ENCODE assay signal across 9 mouse cellular contexts in the genomic region with DNA sequence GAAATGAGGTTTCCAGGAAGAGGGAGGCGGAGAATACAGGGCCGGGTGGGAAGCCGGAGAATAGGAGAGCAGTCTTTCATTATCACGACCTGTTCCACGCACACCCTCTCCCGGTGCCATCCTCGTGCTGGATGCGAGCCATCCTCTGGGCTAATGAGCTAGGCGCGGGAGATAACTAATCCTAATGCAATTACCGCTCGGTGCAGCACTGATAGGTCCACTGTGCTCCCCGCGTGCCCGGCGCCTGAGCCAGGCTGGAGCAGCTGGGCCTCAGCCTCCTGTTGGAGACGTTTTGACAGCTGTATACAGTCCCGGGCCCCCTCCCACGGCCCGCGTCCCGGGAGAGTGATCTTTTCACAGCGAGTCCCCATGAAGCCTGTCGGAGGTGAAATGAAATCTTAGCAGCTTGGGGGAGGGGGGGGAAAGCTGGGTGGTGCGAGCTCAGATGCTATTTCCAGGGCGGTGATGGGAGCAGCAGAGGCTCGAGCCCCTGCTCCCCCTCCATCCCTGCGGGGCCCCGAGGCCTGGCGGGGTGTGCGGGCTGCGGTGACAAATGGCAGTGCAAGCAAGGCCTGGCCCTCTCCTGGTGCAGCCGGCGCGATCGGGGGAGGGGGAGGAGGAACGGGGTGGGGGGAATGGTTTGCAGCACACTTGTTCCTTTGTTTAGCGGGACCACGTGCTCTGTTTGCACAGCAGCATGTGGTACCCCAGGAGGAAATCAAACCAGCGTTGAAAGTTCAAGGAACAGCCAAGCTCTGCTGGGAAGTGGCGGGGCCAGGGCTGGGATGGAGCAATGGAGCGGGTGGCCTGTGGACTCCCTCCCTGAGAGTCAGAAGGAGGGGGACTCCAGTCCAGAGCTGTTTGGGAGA.
DNase-seq lines count a peak whose midpoint lies in the region; ATAC-seq lines count a peak whose summit lies in the region.
"Had no signal": no experiment of that assay in that cellular context is flagged by ENCODE, and none has a peak within 500 bp of the region (broad histone marks: within the 10 kb centered on the region; RNA-seq: fewer than 3 reads in every experiment).

No protein-coding gene starts in this region.

- peaks cover 27% of the 10 kb centered on the region for H3K4me1 ChIP-seq in embryonic facial prominence, embryonic 15.5 days
- H3K4me1 ChIP-seq in kidney, embryonic 16.5 days (ENCODE audit: insufficient read depth, low read length) = peaks cover 25% of the 10 kb centered on the region
- peaks cover 56% of the 10 kb centered on the region for H3K4me1 ChIP-seq in limb, embryonic 13.5 days
- H3K4me1 ChIP-seq in midbrain, embryonic 15.5 days = peaks cover 26% of the 10 kb centered on the region

- H3K27me3 ChIP-seq in embryonic facial prominence, embryonic 15.5 days = no peaks in the 10 kb centered on the region
- no peaks in the 10 kb centered on the region for H3K27me3 ChIP-seq in kidney, embryonic 16.5 days (ENCODE audit: insufficient read depth, low read length)
- H3K27me3 ChIP-seq in limb, embryonic 13.5 days = no peaks in the 10 kb centered on the region
- no peaks in the 10 kb centered on the region for H3K27me3 ChIP-seq in midbrain, embryonic 15.5 days (replicated peaks)

- peak; percentile 88 for ATAC-seq in embryonic facial prominence, embryonic 15.5 days (ENCODE audit: insufficient number of reproducible peaks, low FRiP score, low TSS enrichment, low read depth)
- ATAC-seq in kidney, embryonic 16.5 days (ENCODE audit: low FRiP score, low TSS enrichment) = peak; percentile 94
- ATAC-seq in limb, embryonic 13.5 days (ENCODE audit: low FRiP score, low read depth) = peak; percentile 93
- peak; percentile 94 for ATAC-seq in midbrain, embryonic 15.5 days (replicated peaks)

- peak overlapping the region; percentile 65 for H3K4me2 ChIP-seq in embryonic facial prominence, embryonic 15.5 days (replicated peaks)
- H3K4me2 ChIP-seq in kidney, embryonic 16.5 days (replicated peaks; ENCODE audit: low read depth, low read length) = peak overlapping the region; percentile 75
- peak overlapping the region; percentile 70 for H3K4me2 ChIP-seq in limb, embryonic 13.5 days (replicated peaks)
- H3K4me2 ChIP-seq in midbrain, embryonic 15.5 days = peak overlapping the region; percentile 54

- no peaks in the 10 kb centered on the region for H3K36me3 ChIP-seq in embryonic facial prominence, embryonic 15.5 days
- no peaks in the 10 kb centered on the region for H3K36me3 ChIP-seq in kidney, embryonic 16.5 days (ENCODE audit: insufficient read depth, low read length)
- H3K36me3 ChIP-seq in limb, embryonic 13.5 days = no peaks in the 10 kb centered on the region
- no peaks in the 10 kb centered on the region for H3K36me3 ChIP-seq in midbrain, embryonic 15.5 days (replicated peaks)

- 1% methylated on average over 42 of the region's 42 CpGs for WGBS in embryonic facial prominence, embryonic 15.5 days
- 1% methylated on average over 42 of the region's 42 CpGs for WGBS in kidney, embryonic 16.5 days
- WGBS in limb, embryonic 13.5 days = 2% methylated on average over 42 of the region's 42 CpGs
- under 1% methylated on average over 42 of the region's 42 CpGs for WGBS in midbrain, embryonic 15.5 days

- peak; percentile 13 for DNase-seq in kidney, adult 18-20 months
- no peak for DNase-seq in kidney, adult 8-10 months
- peak; percentile 80 to 88 for DNase-seq in heart, adult 9 months (ENCODE audit: low spot score in 2 of 2)
- DNase-seq in telencephalon, adult 2 months (ENCODE audit: low read depth, low spot score) = peak; percentile 76

- no peaks in the 10 kb centered on the region for H3K9me3 ChIP-seq in embryonic facial prominence, embryonic 15.5 days (replicated peaks)
- no peaks in the 10 kb centered on the region for H3K9me3 ChIP-seq in kidney, embryonic 16.5 days (ENCODE audit: low read length)
- no peaks in the 10 kb centered on the region for H3K9me3 ChIP-seq in limb, embryonic 13.5 days
- no peaks in the 10 kb centered on the region for H3K9me3 ChIP-seq in midbrain, embryonic 15.5 days

- H3K27ac ChIP-seq in embryonic facial prominence, embryonic 15.5 days (replicated peaks) = peak overlapping the region; percentile 95
- H3K27ac ChIP-seq in kidney, embryonic 16.5 days (ENCODE audit: low read length) = peak overlapping the region; percentile 96
- peak overlapping the region; percentile 99 for H3K27ac ChIP-seq in limb, embryonic 13.5 days
- H3K27ac ChIP-seq in midbrain, embryonic 15.5 days = peak overlapping the region; percentile 93
- H3K27ac ChIP-seq: macrophage had no signal

- H3K9ac ChIP-seq in embryonic facial prominence, embryonic 15.5 days = peak overlapping the region; percentile 47
- H3K9ac ChIP-seq in kidney, embryonic 16.5 days (replicated peaks; ENCODE audit: low read length) = peak overlapping the region; percentile 74
- peak overlapping the region; percentile 72 for H3K9ac ChIP-seq in limb, embryonic 13.5 days
- H3K9ac ChIP-seq in midbrain, embryonic 15.5 days = peak overlapping the region; percentile 43

- peak overlapping the region; percentile 37 for H3K4me3 ChIP-seq in embryonic facial prominence, embryonic 15.5 days (replicated peaks)
- peak overlapping the region; percentile 44 for H3K4me3 ChIP-seq in kidney, embryonic 16.5 days (ENCODE audit: low read length)
- peak overlapping the region; percentile 37 for H3K4me3 ChIP-seq in limb, embryonic 13.5 days
- peak overlapping the region; percentile 29 for H3K4me3 ChIP-seq in midbrain, embryonic 15.5 days

Comparison
In these comparisons a context has a peak if more than half of its experiments do, and no peak if none do; other contexts are left out.
1. DNase-seq: peak in kidney, adult 18-20 months (single experiment), heart, adult 9 months (2 of 2) and telencephalon, adult 2 months (single experiment); none in kidney, adult 8-10 months (0 of 2).
2. Peak in every context shown above with its lines, with median percentiles within 50 percentile points of each other: ATAC-seq, H3K27ac ChIP-seq, H3K4me2 ChIP-seq, H3K4me3 ChIP-seq and H3K9ac ChIP-seq.